ENCODE assay signal across 9 mouse cellular contexts in genomic region chr7:28290638-28291590, GRCm38 (mm10). TPM values are rescaled to one million over a fixed set of nuclear protein-coding genes. Genes with fewer than 3 reads are reported as not detected.
DNase-seq lines count a peak whose midpoint lies in the region; ATAC-seq and TF ChIP-seq lines count a peak whose summit lies in the region.
"Had no signal": no experiment of that assay in that cellular context is flagged by ENCODE, and none has a peak within 500 bp of the region (broad histone marks: within the 10 kb centered on the region; RNA-seq: fewer than 3 reads in every experiment).

Gene Selenov, minus strand, starts transcription at chr7:28291186.

- H3K9me3 ChIP-seq in lung, embryonic 14.5 days (ENCODE audit: low read depth, low read length), result no peaks in the 10 kb centered on the region
- H3K9me3 ChIP-seq in forebrain, embryonic 16.5 days (ENCODE audit: control insufficient read depth, low read length), result no peaks in the 10 kb centered on the region
- H3K9me3 ChIP-seq in liver, embryonic 13.5 days (replicated peaks), result no peaks in the 10 kb centered on the region

- peak; percentile 54 for DNase-seq in adrenal gland, adult 2 months
- no peak for DNase-seq in adrenal gland, adult 8-10 months
- DNase-seq in lung, embryonic 14.5 days, result peak; percentile 61
- DNase-seq in lung, postnatal 36 days, result no peak
- no peak for DNase-seq in liver, embryonic 13.5 days
- peak; percentile 60 for DNase-seq in right cerebral cortex, postnatal 14 days
- no peak for DNase-seq in spleen, postnatal 36 days (ENCODE audit: low spot score in 2 of 2)

- no peak within 1 kb of the TSS for H3K27ac ChIP-seq in lung, embryonic 14.5 days (ENCODE audit: low read depth)
- no peak within 1 kb of the TSS for H3K27ac ChIP-seq in forebrain, embryonic 16.5 days (ENCODE audit: low read length)
- no peak within 1 kb of the TSS for H3K27ac ChIP-seq in liver, embryonic 13.5 days
- H3K27ac ChIP-seq: liver, embryonic 14.5 days had no signal

- no peaks in the 10 kb centered on the region for H3K36me3 ChIP-seq in lung, embryonic 14.5 days (ENCODE audit: insufficient read depth)
- no peaks in the 10 kb centered on the region for H3K36me3 ChIP-seq in forebrain, embryonic 16.5 days (ENCODE audit: control insufficient read depth, insufficient read depth)
- no peaks in the 10 kb centered on the region for H3K36me3 ChIP-seq in liver, embryonic 13.5 days

- peak; percentile 58 for ATAC-seq in lung, embryonic 14.5 days (ENCODE audit: insufficient read depth)
- peak; percentile 37; the same call in 1 of the 2 replicates for ATAC-seq in forebrain, embryonic 16.5 days
- ATAC-seq in liver, embryonic 13.5 days (ENCODE audit: low read depth), result no peak

- H3K27me3 ChIP-seq in lung, embryonic 14.5 days (ENCODE audit: insufficient read depth, low read length), result peaks cover 69% of the 10 kb centered on the region
- peaks cover 49% of the 10 kb centered on the region for H3K27me3 ChIP-seq in forebrain, embryonic 16.5 days (replicated peaks; ENCODE audit: control insufficient read depth, insufficient read depth, low read length)
- peaks cover 89% of the 10 kb centered on the region for H3K27me3 ChIP-seq in liver, embryonic 13.5 days

- peak within 1 kb of the TSS; percentile 0; the same call in 1 of the 2 replicates for H3K9ac ChIP-seq in lung, embryonic 14.5 days
- peak within 1 kb of the TSS; percentile 32; the same call in 1 of the 2 replicates for H3K9ac ChIP-seq in forebrain, embryonic 16.5 days (replicated peaks; ENCODE audit: low read depth, low read length)
- no peak within 1 kb of the TSS for H3K9ac ChIP-seq in liver, embryonic 13.5 days
- H3K9ac ChIP-seq: liver, embryonic 14.5 days had no signal

- WGBS in lung, embryonic 14.5 days, result under 1% methylated on average over 52 of the region's 52 CpGs
- WGBS in forebrain, embryonic 16.5 days, result under 1% methylated on average over 52 of the region's 52 CpGs
- WGBS in liver, embryonic 13.5 days (ENCODE audit: insufficient replicate concordance), result 3% methylated on average over 52 of the region's 52 CpGs

- no peaks in the 10 kb centered on the region for H3K4me1 ChIP-seq in lung, embryonic 14.5 days (ENCODE audit: insufficient read depth)
- peaks cover 14% of the 10 kb centered on the region for H3K4me1 ChIP-seq in forebrain, embryonic 16.5 days (replicated peaks; ENCODE audit: control insufficient read depth, insufficient read depth, low read length)
- H3K4me1 ChIP-seq in liver, embryonic 13.5 days (replicated peaks), result peaks cover 17% of the 10 kb centered on the region

- TF ChIP-seq CTCF in lung, embryonic 14.5 days (IDR thresholded peaks at IDR 0.05; ENCODE audit: low read depth), result peak; percentile 20; the same call in 1 of the 2 replicates

- peak within 1 kb of the TSS; percentile 57 for H3K4me2 ChIP-seq in lung, embryonic 14.5 days
- peak within 1 kb of the TSS; percentile 40 for H3K4me2 ChIP-seq in forebrain, embryonic 16.5 days (ENCODE audit: low read length)
- peak within 1 kb of the TSS; percentile 37 for H3K4me2 ChIP-seq in liver, embryonic 13.5 days

- peak within 1 kb of the TSS; percentile 19 for H3K4me3 ChIP-seq in lung, embryonic 14.5 days (ENCODE audit: low read depth, low read length)
- H3K4me3 ChIP-seq in forebrain, embryonic 16.5 days (replicated peaks; ENCODE audit: low read length), result peak within 1 kb of the TSS; percentile 25
- H3K4me3 ChIP-seq in liver, embryonic 13.5 days (replicated peaks), result peak within 1 kb of the TSS; percentile 18; the same call in 1 of the 2 replicates

RNA-seq across cellular contexts. Expression of gene Selenov, which starts in this region (rescaled TPM):
- not detected for total RNA-seq in adrenal gland, adult 2 months (2021)
- polyA plus RNA-seq in adrenal gland, adult 2 months (2012; rRNA removed), result 0.19 TPM in 1 of 2 replicates, not detected in the other
- total RNA-seq in adrenal gland, adult 8-10 months (2022), result under 1 TPM in 1 of 4 experiments, not detected in 3; 0.28 TPM
- polyA plus RNA-seq in lung, embryonic 14.5 days (2014; fragmentation: Nextera tagmentation; extraction: Ambion mirVana), result 0.15 TPM in 1 of 2 replicates, not detected in the other
- 0.16 TPM in 1 of 2 replicates, not detected in the other for polyA plus RNA-seq in forebrain, embryonic 16.5 days (2015; fragmentation: Nextera tagmentation; extraction: Ambion mirVana)
- polyA plus RNA-seq in liver, embryonic 13.5 days (2015; fragmentation: Nextera tagmentation; extraction: Ambion mirVana), result not detected in 2 replicates
- polyA plus RNA-seq: liver, embryonic 14.5 days had no signal

Comparison
In these comparisons a context has a peak if more than half of its experiments do, and no peak if none do; other contexts are left out.
1. Peak in DNase-seq in adrenal gland, adult 2 months; RNA of the gene not detected or under 1 TPM.
2. Peak in DNase-seq, ATAC-seq, H3K4me3 ChIP-seq, H3K9ac ChIP-seq and H3K4me2 ChIP-seq in lung, embryonic 14.5 days; RNA of the gene not detected or under 1 TPM.
3. Peak in ATAC-seq, H3K4me3 ChIP-seq, H3K9ac ChIP-seq and H3K4me2 ChIP-seq in forebrain, embryonic 16.5 days; RNA of the gene not detected or under 1 TPM.